Mouse (Mus musculus) hindbrain, embryonic 14.5 days (tissue): ENCODE measurements at regions not wholly inside any gene's neighbourhood (a gene's known extent, or its start where the extent isn't known, plus 50 kb on each side); places are given as distances from the start of the nearest gene placed in this dataset.
A peak's percentile ranks its signal among the peaks of the same experiment; 100 is the strongest.

Experiments
- ATAC-seq: fragments of 200-750 bp; cut with Nextera tagmentation; 2 replicates; pipeline ENCODE4 v1.8.0; 2017; ENCODE audit warnings: moderate number of reproducible peaks, mild to moderate bottlenecking, moderate TSS enrichment, moderate library complexity; ENCODE audit not compliant: low FRiP score
- DNase-seq: peaks from one replicate; pipeline ENCODE4 v3.0.0-alpha.2; 2015; ENCODE audit warnings: low spot score
- H3K27ac ChIP-seq: fragments of 300-500 bp; sonication (generic); 2 replicates; pipeline ENCODE4 v1.5.1; 2014; ENCODE audit warnings: mild to moderate bottlenecking, moderate library complexity
- H3K27me3 ChIP-seq: fragments of 300-500 bp; sonication (generic); 2 replicates; pipeline ENCODE4 v1.6.1; 2014; ENCODE audit warnings: mild to moderate bottlenecking, low read length, mixed read lengths; ENCODE audit not compliant: control insufficient read depth, insufficient read depth
- H3K36me3 ChIP-seq: fragments of 300-500 bp; sonication (generic); replicated peaks from 2 replicates; pipeline ENCODE4 v1.6.1; 2014; ENCODE audit not compliant: control insufficient read depth, insufficient read depth
- H3K4me1 ChIP-seq: fragments of 300-500 bp; sonication (generic); replicated peaks from 2 replicates; pipeline ENCODE4 v1.6.1; 2014; ENCODE audit warnings: antibody characterized with exemption, low read length, mixed read lengths; ENCODE audit not compliant: control insufficient read depth, insufficient read depth
- H3K4me2 ChIP-seq: fragments of 300-500 bp; sonication (generic); replicated peaks from 2 replicates; pipeline ENCODE4 v1.6.1; 2014; ENCODE audit warnings: mild to moderate bottlenecking, moderate library complexity
- H3K4me3 ChIP-seq: fragments of 300-500 bp; sonication (generic); replicated peaks from 2 replicates; pipeline ENCODE4 v1.5.1; 2014; ENCODE audit warnings: mild to moderate bottlenecking, low read length
- H3K9ac ChIP-seq: fragments of 300-500 bp; sonication (generic); 2 replicates; pipeline ENCODE4 v1.6.1; 2014
- H3K9me3 ChIP-seq: fragments of 300-500 bp; sonication (generic); 2 replicates; pipeline ENCODE4 v1.6.1; 2016; ENCODE audit warnings: low read length; ENCODE audit not compliant: control insufficient read depth
- WGBS: fragments of 180-500 bp; shearing (Covaris S2); extraction: QIAGEN DNeasy Blood & Tissue Kit; methylation state at CpG from one replicate; pipeline ENCODE4 v1.1.7; 2014; 5-methylcytosine and 5-hydroxymethylcytosine counted together

DNA sequence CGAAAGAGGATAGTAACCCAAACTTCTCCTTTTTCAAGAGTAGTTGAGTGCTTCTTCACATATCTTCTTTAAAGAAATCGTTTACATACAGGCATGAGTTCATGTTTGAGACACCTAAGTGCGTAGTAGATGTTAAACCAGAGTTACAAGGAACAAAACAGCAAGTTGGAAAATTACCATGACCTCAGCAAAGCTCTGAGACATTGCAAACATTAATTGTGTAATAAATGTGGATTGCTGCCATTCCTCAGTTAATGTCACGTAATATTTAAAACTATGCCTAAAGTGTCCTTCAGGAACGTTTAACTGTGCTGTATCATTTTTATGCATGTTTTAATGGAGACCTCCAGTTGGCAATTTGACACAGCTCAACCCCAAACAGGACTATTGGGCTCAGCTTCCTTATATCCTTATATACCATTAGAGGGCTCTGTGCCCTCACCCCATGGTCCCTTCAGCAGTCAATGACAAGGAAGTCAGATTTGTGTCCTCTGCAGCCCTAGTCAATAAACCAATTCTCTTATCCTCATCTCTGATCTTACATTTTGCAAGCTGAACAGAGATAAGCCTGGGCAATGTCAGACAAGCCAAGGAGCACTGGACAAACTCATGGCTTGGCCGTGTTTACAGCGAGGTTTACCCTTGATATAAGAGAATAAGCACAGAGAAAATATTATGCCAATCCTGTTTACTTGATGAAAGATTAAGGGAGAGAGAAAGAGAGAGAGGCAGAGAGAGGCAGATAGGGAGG, 513.9 kb downstream of the Dcdc2c start:
- Histone ChIP-seq H3K27ac (no peak overlapping the region), H3K4me3 (no peak overlapping the region), H3K27me3 (no peaks in the 10 kb centered on the region), H3K4me2 (no peak overlapping the region), H3K9ac (no peak overlapping the region), H3K4me1 (no peaks in the 10 kb centered on the region), H3K36me3 (no peaks in the 10 kb centered on the region), H3K9me3 (no peaks in the 10 kb centered on the region)
- DNase-seq (no peak), ATAC-seq (no peak)
- 87% methylated on average over 7 of the region's 7 CpGs for whole genome bisulfite sequencing

DNA sequence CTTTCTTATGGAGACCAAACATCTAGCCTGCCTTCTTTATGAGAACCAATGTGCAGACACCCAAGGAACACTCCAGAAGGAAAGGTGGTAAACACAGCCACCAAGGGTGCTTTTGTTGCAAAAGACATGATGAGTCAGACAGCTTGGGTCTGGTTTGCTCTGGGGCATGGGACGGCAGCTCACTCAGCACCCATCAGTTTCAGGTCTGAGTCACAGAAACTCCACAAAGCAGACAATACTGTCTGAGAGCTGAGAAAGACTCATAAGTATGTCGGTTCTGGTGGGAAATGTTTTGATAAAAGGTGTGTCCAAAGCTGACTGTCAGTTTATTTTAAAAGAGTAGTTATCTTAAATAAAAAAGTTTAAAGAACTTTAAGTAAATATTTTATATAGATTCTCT, 553.0 kb downstream of the Dcdc2c start:
- 83% methylated on average over 2 of the region's 2 CpGs for WGBS
- Histone ChIP-seq H3K36me3 (no peaks in the 10 kb centered on the region), H3K9ac (no peak overlapping the region), H3K27ac (no peak overlapping the region), H3K4me2 (no peak overlapping the region), H3K4me3 (no peak overlapping the region), H3K9me3 (no peaks in the 10 kb centered on the region), H3K4me1 (no peaks in the 10 kb centered on the region), H3K27me3 (no peaks in the 10 kb centered on the region)
- DNase-seq = no peak
- no peak for ATAC-seq

DNA sequence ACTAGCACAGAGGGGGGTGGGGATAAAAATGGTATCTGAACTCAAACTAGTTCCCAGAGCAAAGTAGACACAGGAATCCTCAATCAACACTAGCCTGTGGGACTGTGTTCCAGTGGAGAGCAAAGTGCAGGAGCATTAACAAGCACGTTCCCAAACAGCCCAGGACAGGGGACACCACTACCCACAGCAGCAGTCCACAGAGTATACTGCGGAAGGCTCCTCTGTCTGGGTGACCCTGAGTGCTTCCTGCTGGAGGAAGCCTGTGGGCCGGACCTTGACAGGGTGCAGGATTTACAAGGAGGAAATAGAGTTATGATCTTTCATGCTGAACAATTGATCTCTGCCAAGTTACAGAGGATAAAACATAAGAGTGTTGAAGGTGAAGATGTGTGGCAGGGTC, 560.0 kb downstream of the Dcdc2c start:
- DNase-seq (no peak), ATAC-seq (no peak)
- Histone ChIP-seq H3K9me3 (no peaks in the 10 kb centered on the region), H3K9ac (no peak overlapping the region), H3K4me1 (no peaks in the 10 kb centered on the region), H3K36me3 (no peaks in the 10 kb centered on the region), H3K4me3 (no peak overlapping the region), H3K4me2 (no peak overlapping the region), H3K27me3 (no peaks in the 10 kb centered on the region), H3K27ac (no peak overlapping the region)
- WGBS = 88% methylated on average over 3 of the region's 3 CpGs

DNA sequence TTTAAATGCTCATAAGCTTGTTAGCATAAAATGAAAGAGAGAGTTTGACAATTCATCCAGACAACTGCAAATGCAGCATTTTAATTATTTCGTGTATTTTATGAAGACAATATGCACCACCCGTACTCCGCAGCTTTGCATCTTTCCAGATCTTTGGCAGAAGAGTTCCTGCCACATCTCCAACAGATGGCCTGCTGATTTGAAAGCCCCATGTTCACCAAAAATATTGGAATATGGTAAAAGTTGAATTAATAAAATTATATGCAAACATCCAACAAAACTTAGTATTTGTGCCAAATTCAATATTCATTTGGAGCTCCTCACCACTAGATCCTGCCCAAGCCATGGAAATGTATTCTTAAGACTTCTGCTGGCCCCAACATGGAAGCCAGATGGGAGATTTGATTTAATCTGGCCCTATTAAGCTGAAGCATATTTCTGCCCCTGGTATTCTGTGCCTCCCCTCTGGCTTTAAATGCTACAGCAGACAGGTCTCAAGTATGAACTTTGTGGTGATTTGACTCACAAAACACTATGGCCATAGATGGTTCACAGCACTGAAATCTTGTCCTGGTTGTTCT, 567.8 kb downstream of the Dcdc2c start:
- H3K27me3 ChIP-seq = no peaks in the 10 kb centered on the region
- no peaks in the 10 kb centered on the region for H3K9me3 ChIP-seq
- ATAC-seq = no peak
- WGBS = 90% methylated on average over 3 of the region's 3 CpGs
- H3K36me3 ChIP-seq = no peaks in the 10 kb centered on the region
- H3K27ac ChIP-seq = no peak overlapping the region
- H3K9ac ChIP-seq = no peak overlapping the region
- no peaks in the 10 kb centered on the region; the same call in 1 of the 2 replicates for H3K4me1 ChIP-seq
- H3K4me3 ChIP-seq = no peak overlapping the region
- H3K4me2 ChIP-seq = no peak overlapping the region
- DNase-seq = no peak

DNA sequence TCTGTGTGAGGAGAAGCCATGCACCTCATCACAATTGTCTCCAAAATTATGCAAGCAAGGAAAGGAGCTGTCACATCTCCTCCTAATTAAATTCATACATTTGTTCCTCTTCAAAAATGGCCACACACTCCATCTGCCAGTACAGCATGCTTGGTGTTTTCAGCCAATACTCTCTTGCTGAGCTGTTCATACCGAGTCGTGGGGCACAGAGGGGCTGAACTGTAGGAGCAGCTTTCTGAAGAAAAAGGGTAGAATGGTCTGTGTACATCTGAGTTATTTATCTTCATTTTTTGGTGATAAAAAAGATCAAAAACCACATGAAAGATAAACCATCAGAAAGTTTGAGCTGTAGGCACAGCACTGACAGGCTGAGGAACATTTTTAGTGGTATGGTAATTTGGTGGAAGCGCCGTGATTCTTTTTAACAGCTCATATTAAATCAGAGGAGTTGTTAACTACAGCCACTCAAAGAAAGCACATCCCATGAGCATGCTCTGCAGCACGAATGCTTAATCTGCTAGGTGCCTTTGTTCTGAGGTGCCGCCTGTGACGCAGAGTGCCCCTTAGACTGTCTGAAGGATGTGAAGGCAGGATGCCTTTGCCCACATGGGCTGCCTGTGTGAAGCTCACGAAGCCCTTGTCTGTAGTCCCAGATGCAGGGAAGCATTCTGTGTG, 573.8 kb downstream of the Dcdc2c start:
- ATAC-seq (no peak), DNase-seq (peak; percentile 45)
- Histone ChIP-seq H3K9ac (peak overlapping the region; percentile 21; the same call in 1 of the 2 replicates), H3K9me3 (no peaks in the 10 kb centered on the region), H3K4me1 (peaks cover 17% of the 10 kb centered on the region), H3K27ac (peak overlapping the region; percentile 3), H3K4me3 (no peak overlapping the region), H3K4me2 (0 out of 2 replicates have a peak overlapping the region, but pooled peaks have one; percentile 6), H3K36me3 (no peaks in the 10 kb centered on the region), H3K27me3 (no peaks in the 10 kb centered on the region)
- WGBS = 25% methylated on average over 8 of the region's 8 CpGs

GRCm38 (mm10) chr12:27977548-27978256, 574.5 kb downstream of the Dcdc2c start:
- ATAC-seq = no peak
- H3K36me3 ChIP-seq = no peaks in the 10 kb centered on the region
- H3K27ac ChIP-seq = peak overlapping the region; percentile 3
- H3K27me3 ChIP-seq = no peaks in the 10 kb centered on the region
- no peaks in the 10 kb centered on the region for H3K9me3 ChIP-seq
- peaks cover 17% of the 10 kb centered on the region for H3K4me1 ChIP-seq
- H3K9ac ChIP-seq = peak overlapping the region; percentile 21; the same call in 1 of the 2 replicates
- no peak for DNase-seq
- WGBS = 46% methylated on average over 9 of the region's 9 CpGs
- H3K4me3 ChIP-seq = no peak overlapping the region
- no peak overlapping the region for H3K4me2 ChIP-seq

DNA sequence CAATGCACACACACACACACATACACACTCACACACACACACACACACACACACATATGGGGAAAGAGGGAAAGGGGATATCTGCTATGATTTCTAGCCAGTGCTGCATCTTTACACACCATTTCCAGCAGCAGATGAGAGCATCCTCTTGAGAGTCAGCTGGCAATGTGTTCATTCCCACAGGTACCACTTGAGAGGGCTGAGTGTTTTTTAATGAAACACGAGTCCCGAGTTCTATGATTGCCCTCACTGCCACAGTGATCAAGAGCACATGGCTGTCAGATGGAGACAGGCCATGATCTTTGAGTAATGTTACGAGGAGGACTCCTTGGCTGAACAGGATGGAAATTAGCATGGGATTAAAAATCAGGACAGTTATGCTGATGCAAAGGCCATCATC, 589.3 kb downstream of the Dcdc2c start:
- no peak overlapping the region for H3K9ac ChIP-seq
- DNase-seq = no peak
- no peak overlapping the region for H3K4me2 ChIP-seq
- no peak overlapping the region for H3K27ac ChIP-seq
- 34% methylated on average over 3 of the region's 3 CpGs for WGBS
- peaks cover 14% of the 10 kb centered on the region for H3K4me1 ChIP-seq
- H3K4me3 ChIP-seq = no peak overlapping the region
- ATAC-seq = no peak
- H3K27me3 ChIP-seq = no peaks in the 10 kb centered on the region
- H3K36me3 ChIP-seq = no peaks in the 10 kb centered on the region
- no peaks in the 10 kb centered on the region for H3K9me3 ChIP-seq

- Histone ChIP-seq H3K4me2 (no peak overlapping the region), H3K27me3 (no peaks in the 10 kb centered on the region), H3K27ac (no peak overlapping the region), H3K36me3 (no peaks in the 10 kb centered on the region), H3K9ac (no peak overlapping the region), H3K4me1 (peaks cover 14% of the 10 kb centered on the region), H3K4me3 (no peak overlapping the region), H3K9me3 (no peaks in the 10 kb centered on the region)
- DNase-seq (no peak), ATAC-seq (peak; percentile 43; the same call in 1 of the 2 replicates)
- WGBS = 37% methylated on average over 6 of the region's 6 CpGs
Measured at GRCm38 (mm10) chr12:27960064-27960463, 592.1 kb downstream of the Dcdc2c start.

- Histone ChIP-seq H3K36me3 (no peaks in the 10 kb centered on the region), H3K4me2 (no peak overlapping the region), H3K4me1 (peaks cover 27% of the 10 kb centered on the region), H3K27me3 (no peaks in the 10 kb centered on the region), H3K4me3 (no peak overlapping the region), H3K27ac (peak overlapping the region; percentile 28; the same call in 1 of the 2 replicates), H3K9me3 (no peaks in the 10 kb centered on the region), H3K9ac (no peak overlapping the region)
- 65% methylated on average over 3 of the region's 3 CpGs for WGBS
- ATAC-seq (no peak), DNase-seq (no peak)
Measured at GRCm38 (mm10) chr12:27947646-27948045, 604.6 kb downstream of the Dcdc2c start.
